In the genomic region with DNA sequence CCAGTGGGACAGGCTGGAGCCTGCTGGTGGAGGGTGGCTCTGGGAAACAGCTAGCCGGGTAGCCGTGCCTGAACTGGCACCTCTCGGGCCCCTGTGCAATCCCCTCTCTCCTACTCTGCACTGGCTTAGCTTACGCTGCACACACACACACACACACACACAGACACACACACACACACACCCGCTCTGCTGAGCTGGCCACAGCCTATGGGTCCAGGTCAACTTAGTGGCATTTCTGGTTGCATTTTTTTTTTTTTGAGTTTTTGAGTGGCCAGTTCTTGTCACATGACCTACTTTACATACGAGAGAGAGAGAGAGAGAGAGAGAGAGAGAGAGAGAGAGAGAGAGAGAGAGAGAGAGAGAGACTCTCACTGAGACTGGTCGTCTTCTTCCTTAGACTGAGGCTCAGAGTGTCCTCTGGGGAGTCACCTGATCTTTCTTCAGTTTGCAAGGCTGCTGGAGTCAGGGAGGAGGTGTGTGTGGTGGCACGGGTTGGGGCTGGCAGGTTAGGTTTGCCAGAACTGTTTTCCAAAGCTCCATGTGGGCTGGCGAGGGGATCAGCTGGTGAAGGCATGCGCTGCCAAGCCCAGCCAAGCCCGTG, we compare ENCODE assay signal across 8 mouse cellular contexts. TPM values are rescaled to one million over a fixed set of nuclear protein-coding genes. Genes with fewer than 3 reads are reported as not detected.
DNase-seq lines count a peak whose midpoint lies in the region; ATAC-seq and TF ChIP-seq lines count a peak whose summit lies in the region.

No protein-coding gene starts in this region.

- DNase-seq in layer of hippocampus, adult 2 months (ENCODE audit: low spot score in 2 of 2) = peak in 1 of 2 experiments; percentile 45
- DNase-seq in layer of hippocampus, adult 9-11 months = no peak
- DNase-seq in cerebellum, adult 11 months = peak; percentile 89
- DNase-seq in midbrain, postnatal 0 days (ENCODE audit: low spot score) = peak; percentile 58
- no peak for DNase-seq in adrenal gland, postnatal 36 days
- no peak for DNase-seq in thymus, postnatal 14 days
- no peak for DNase-seq in thymus, postnatal 0 days (ENCODE audit: low spot score)

- peaks cover 24% of the 10 kb centered on the region for H3K36me3 ChIP-seq in heart, embryonic 12.5 days
- H3K36me3 ChIP-seq in midbrain, postnatal 0 days (ENCODE audit: insufficient read depth, low read length) = peaks cover 3% of the 10 kb centered on the region; the same call in 1 of the 2 replicates

- H3K4me2 ChIP-seq in heart, embryonic 12.5 days = peak overlapping the region; percentile 49
- peak overlapping the region; percentile 7; the same call in 1 of the 2 replicates for H3K4me2 ChIP-seq in midbrain, postnatal 0 days (ENCODE audit: low read depth, low read length, poor library complexity, severe bottlenecking)

- no peak for TF ChIP-seq CTCF in layer of hippocampus, adult 2 months (conservative IDR thresholded peaks at IDR 0.05)
- TF ChIP-seq CTCF in midbrain, postnatal 0 days (IDR thresholded peaks at IDR 0.05) = no peak

- 42% methylated on average over 11 of the region's 11 CpGs for WGBS in heart, embryonic 12.5 days
- WGBS in midbrain, postnatal 0 days = 30% methylated on average over 11 of the region's 11 CpGs

- ATAC-seq in heart, embryonic 12.5 days (ENCODE audit: insufficient number of reproducible peaks, low FRiP score) = no peak
- no peak for ATAC-seq in midbrain, postnatal 0 days (ENCODE audit: low FRiP score)

- peaks cover 83% of the 10 kb centered on the region for H3K4me1 ChIP-seq in heart, embryonic 12.5 days (replicated peaks)
- peaks cover 31% of the 10 kb centered on the region for H3K4me1 ChIP-seq in midbrain, postnatal 0 days (ENCODE audit: insufficient read depth, low read length)

- H3K27ac ChIP-seq in layer of hippocampus, adult 2 months = peak overlapping the region; percentile 99
- H3K27ac ChIP-seq in heart, embryonic 12.5 days (ENCODE audit: poor library complexity, severe bottlenecking) = peak overlapping the region; percentile 58
- H3K27ac ChIP-seq in midbrain, postnatal 0 days (ENCODE audit: low read depth, low read length) = no peak overlapping the region

- peak overlapping the region; percentile 99 for H3K4me3 ChIP-seq in layer of hippocampus, adult 2 months
- peak overlapping the region; percentile 7; the same call in 1 of the 2 replicates for H3K4me3 ChIP-seq in heart, embryonic 12.5 days
- no peak overlapping the region for H3K4me3 ChIP-seq in midbrain, postnatal 0 days (ENCODE audit: low read depth, low read length)

- peak overlapping the region; percentile 57 for H3K9ac ChIP-seq in heart, embryonic 12.5 days
- no peak overlapping the region for H3K9ac ChIP-seq in midbrain, postnatal 0 days (replicated peaks; ENCODE audit: low read length, poor library complexity, severe bottlenecking)

- no peaks in the 10 kb centered on the region for H3K27me3 ChIP-seq in heart, embryonic 12.5 days (replicated peaks)
- H3K27me3 ChIP-seq in midbrain, postnatal 0 days (ENCODE audit: insufficient read depth, low read length) = no peaks in the 10 kb centered on the region

- no peaks in the 10 kb centered on the region for H3K9me3 ChIP-seq in heart, embryonic 12.5 days (replicated peaks)
- no peaks in the 10 kb centered on the region for H3K9me3 ChIP-seq in midbrain, postnatal 0 days (ENCODE audit: low read length)

RNA-seq across cellular contexts. Expression of a gene that starts 3.9 kb away (rescaled TPM):
- 100 to 1,000 TPM; 226 to 239 TPM for total RNA-seq in layer of hippocampus, adult 2 months (2021)
- polyA plus RNA-seq in heart, embryonic 12.5 days (2016; fragmentation: Nextera tagmentation; extraction: Ambion mirVana) = 53.4 and 56.6 TPM in 2 replicates
- 63.5 and 71.1 TPM in 2 replicates for total RNA-seq in midbrain, postnatal 0 days (2014; rRNA removed)
- polyA plus RNA-seq in midbrain, postnatal 0 days (2015; fragmentation: Nextera tagmentation; extraction: Ambion mirVana) = 48.0 and 49.2 TPM in 2 replicates
- 100 to 1,000 TPM; 132 to 163 TPM for total RNA-seq in adrenal gland, postnatal 36 days (2021)
- 35.9 and 37.7 TPM in 2 replicates for polyA plus RNA-seq in thymus, postnatal 0 days (2015; fragmentation: Nextera tagmentation; extraction: Ambion mirVana)

Comparison
In these comparisons a context has a peak if more than half of its experiments do, and no peak if none do; other contexts are left out.
1. DNase-seq: peak in cerebellum, adult 11 months (single experiment) and midbrain, postnatal 0 days (single experiment); none in layer of hippocampus, adult 9-11 months (single experiment), adrenal gland, postnatal 36 days (0 of 2), thymus, postnatal 14 days (single experiment) and thymus, postnatal 0 days (single experiment).